Mouse (Mus musculus): ENCODE data around the gene Tnk1. TPM values are rescaled to one million over a fixed set of nuclear protein-coding genes. Genes with fewer than 3 reads are reported as not detected.
A peak's percentile ranks its signal among the peaks of the same experiment; 100 is the strongest.

Gene Tnk1
- polyA plus RNA-seq, 1 experiment, result 0.94 TPM

GRCm38 (mm10) chr11:69803786-69804651 lies 54.5 kb downstream of the Tnk1 start:
- peak overlapping the region; percentile 45 for H3K4me3 ChIP-seq (replicated peaks)
- peaks cover 88% of the 10 kb centered on the region for H3K27me3 ChIP-seq (ENCODE audit: control insufficient read depth)
- TF ChIP-seq TAL1 (IDR thresholded peaks at IDR 0.05; ENCODE audit: low read length) (no peak), GATA1 (IDR thresholded peaks at IDR 0.05; ENCODE audit: low read length) (no peak)
- H3K4me1 ChIP-seq (ENCODE audit: control insufficient read depth), result peaks cover 52% of the 10 kb centered on the region
- H3K36me3 ChIP-seq (ENCODE audit: control insufficient read depth), result no peaks in the 10 kb centered on the region
- H3K9me3 ChIP-seq (ENCODE audit: control insufficient read depth, low read length), result peaks cover 46% of the 10 kb centered on the region

- TF ChIP-seq TAL1 (IDR thresholded peaks at IDR 0.05; ENCODE audit: low read length), result no peak
- no peak for TF ChIP-seq GATA1 (IDR thresholded peaks at IDR 0.05; ENCODE audit: low read length)
- peaks cover 52% of the 10 kb centered on the region for H3K4me1 ChIP-seq (ENCODE audit: control insufficient read depth)
- peaks cover 46% of the 10 kb centered on the region for H3K9me3 ChIP-seq (ENCODE audit: control insufficient read depth, low read length)
- no peaks in the 10 kb centered on the region for H3K36me3 ChIP-seq (ENCODE audit: control insufficient read depth)
- H3K27me3 ChIP-seq (ENCODE audit: control insufficient read depth), result peaks cover 94% of the 10 kb centered on the region
- H3K4me3 ChIP-seq (replicated peaks), result peak overlapping the region; percentile 45
These were observed 55.2 kb downstream of the Tnk1 start for GRCm38 (mm10) chr11:69803328-69803727.

GRCm38 (mm10) chr11:69802648-69803105 lies 55.9 kb downstream of the Tnk1 start:
- Histone ChIP-seq H3K4me3 (replicated peaks) (peak overlapping the region; percentile 48), H3K27me3 (ENCODE audit: control insufficient read depth) (peaks cover 100% of the 10 kb centered on the region), H3K36me3 (ENCODE audit: control insufficient read depth) (no peaks in the 10 kb centered on the region), H3K9me3 (ENCODE audit: control insufficient read depth, low read length) (peaks cover 46% of the 10 kb centered on the region), H3K4me1 (ENCODE audit: control insufficient read depth) (peaks cover 52% of the 10 kb centered on the region)
- no peak for TF ChIP-seq GATA1 (IDR thresholded peaks at IDR 0.05; ENCODE audit: low read length)
- no peak for TF ChIP-seq TAL1 (IDR thresholded peaks at IDR 0.05; ENCODE audit: low read length)

GRCm38 (mm10) chr11:69801379-69801977 lies 57.1 kb downstream of the Tnk1 start, which contains the start of gene Fgf11:
TSS of gene Fgf11 (minus strand) at chr11:69801857.
- peak within 1 kb of the TSS; percentile 48 for H3K4me3 ChIP-seq (replicated peaks)
- H3K36me3 ChIP-seq (ENCODE audit: control insufficient read depth), result no peaks in the 10 kb centered on the region
- peaks cover 52% of the 10 kb centered on the region for H3K4me1 ChIP-seq (ENCODE audit: control insufficient read depth)
- peaks cover 45% of the 10 kb centered on the region for H3K9me3 ChIP-seq (ENCODE audit: control insufficient read depth, low read length)
- TF ChIP-seq TAL1 (IDR thresholded peaks at IDR 0.05; ENCODE audit: low read length) (no peak), GATA1 (IDR thresholded peaks at IDR 0.05; ENCODE audit: low read length) (no peak)
- peaks cover 100% of the 10 kb centered on the region for H3K27me3 ChIP-seq (ENCODE audit: control insufficient read depth)

Other genes starting within 250 kb of the Tnk1 start
- 0.02 TPM in 1 of 2 replicates, not detected in the other for gene Shbg, start 240.8 kb downstream of the Tnk1 start, polyA plus RNA-seq (2012)
- not detected in 2 replicates for gene Sat2, start 236.7 kb downstream of the Tnk1 start, polyA plus RNA-seq (2012)
- gene Fxr2, start 225.7 kb downstream of the Tnk1 start, polyA plus RNA-seq (2012), result 9.7 and 10.3 TPM in 2 replicates
- gene Sox15, start 203.4 kb downstream of the Tnk1 start, polyA plus RNA-seq (2012), result not detected in 2 replicates
- gene Mpdu1, start 196.1 kb downstream of the Tnk1 start, polyA plus RNA-seq (2012), result 3.9 and 4.3 TPM in 2 replicates
- 0.60 and 0.78 TPM in 2 replicates for gene Cd68, start 192.6 kb downstream of the Tnk1 start, polyA plus RNA-seq (2012)
- 27.9 and 30.9 TPM in 2 replicates for gene Eif4a1, start 186.3 kb downstream of the Tnk1 start, polyA plus RNA-seq (2012)
- 5.4 and 5.6 TPM in 2 replicates for gene Senp3, start 176.6 kb downstream of the Tnk1 start, polyA plus RNA-seq (2012)
- not detected in 2 replicates for gene Tnfsf13, start 172.9 kb downstream of the Tnk1 start, polyA plus RNA-seq (2012)
- 0.02 TPM in 1 of 2 replicates, not detected in the other for gene Tnfsf12, start 162.9 kb downstream of the Tnk1 start, polyA plus RNA-seq (2012)
- not detected in 2 replicates for gene Tnfsfm13, start 162.6 kb downstream of the Tnk1 start, polyA plus RNA-seq (2012)
- gene Polr2a, start 100.1 kb downstream of the Tnk1 start, polyA plus RNA-seq (2012), result 14.2 and 14.3 TPM in 2 replicates
- not detected in 2 replicates for gene Slc35g3, start 96.8 kb downstream of the Tnk1 start, polyA plus RNA-seq (2012)
- 0.07 and 0.33 TPM in 2 replicates for gene Zbtb4, start 92.8 kb downstream of the Tnk1 start, polyA plus RNA-seq (2012)
- gene Chrnb1, start 62.8 kb downstream of the Tnk1 start, polyA plus RNA-seq (2012), result not detected in 2 replicates
- gene Fgf11, start 56.9 kb downstream of the Tnk1 start, polyA plus RNA-seq (2012), result 0.01 TPM in 1 of 2 replicates, not detected in the other
- gene Tmem102, start 53.1 kb downstream of the Tnk1 start, polyA plus RNA-seq (2012), result 0.05 TPM in 1 of 2 replicates, not detected in the other
- not detected in 2 replicates for gene Gm39566, start 43.4 kb downstream of the Tnk1 start, polyA plus RNA-seq (2012)
- not detected in 2 replicates for gene Spem2, start 40.3 kb downstream of the Tnk1 start, polyA plus RNA-seq (2012)
- not detected in 2 replicates for gene Spem1, start 36.5 kb downstream of the Tnk1 start, polyA plus RNA-seq (2012)
- 0.13 and 0.16 TPM in 2 replicates for gene Nlgn2, start 20.9 kb downstream of the Tnk1 start, polyA plus RNA-seq (2012)
- 204 and 212 TPM in 2 replicates for gene Tmem256, start 20.2 kb downstream of the Tnk1 start, polyA plus RNA-seq (2012)
- 3.6 and 4.4 TPM in 2 replicates for gene Plscr3, start 12.4 kb downstream of the Tnk1 start, polyA plus RNA-seq (2012)
- not detected in 2 replicates for gene Tmem95, start 19.3 kb upstream of the Tnk1 start, polyA plus RNA-seq (2012)
- gene Kctd11, start 22.7 kb upstream of the Tnk1 start, polyA plus RNA-seq (2012), result 0.02 and 0.08 TPM in 2 replicates
- gene Acap1, start 36.8 kb upstream of the Tnk1 start, polyA plus RNA-seq (2012), result 0.23 and 0.37 TPM in 2 replicates
- gene 2810408A11Rik, start 42.3 kb upstream of the Tnk1 start, polyA plus RNA-seq (2012), result 0.14 and 0.18 TPM in 2 replicates
- 5.0 and 5.1 TPM in 2 replicates for gene Neurl4, start 42.3 kb upstream of the Tnk1 start, polyA plus RNA-seq (2012)
- 90.4 and 109 TPM in 2 replicates for gene Gps2, start 55.2 kb upstream of the Tnk1 start, polyA plus RNA-seq (2012)
- gene Eif5a, start 63.2 kb upstream of the Tnk1 start, polyA plus RNA-seq (2012), result 295 and 310 TPM in 2 replicates
- 0.29 and 0.38 TPM in 2 replicates for gene Ybx2, start 77.1 kb upstream of the Tnk1 start, polyA plus RNA-seq (2012)
- gene Slc2a4, start 89.5 kb upstream of the Tnk1 start, polyA plus RNA-seq (2012), result 6.0 and 7.7 TPM in 2 replicates
- not detected in 2 replicates for gene Cldn7, start 106.0 kb upstream of the Tnk1 start, polyA plus RNA-seq (2012)
- gene Ctdnep1, start 122.4 kb upstream of the Tnk1 start, polyA plus RNA-seq (2012), result 23.2 and 28.5 TPM in 2 replicates
- 1.5 and 1.9 TPM in 2 replicates for gene Elp5, start 123.8 kb upstream of the Tnk1 start, polyA plus RNA-seq (2012)
- gene Gabarap, start 132.4 kb upstream of the Tnk1 start, polyA plus RNA-seq (2012), result 50.2 and 55.8 TPM in 2 replicates
- gene Phf23, start 137.0 kb upstream of the Tnk1 start, polyA plus RNA-seq (2012), result 4.5 and 5.5 TPM in 2 replicates
- 0.48 and 0.76 TPM in 2 replicates for gene Dvl2, start 141.9 kb upstream of the Tnk1 start, polyA plus RNA-seq (2012)
- 2.9 and 3.2 TPM in 2 replicates for gene Acadvl, start 156.7 kb upstream of the Tnk1 start, polyA plus RNA-seq (2012)
- gene Dlg4, start 158.2 kb upstream of the Tnk1 start, polyA plus RNA-seq (2012), result 0.10 and 0.19 TPM in 2 replicates
- gene Asgr1, start 195.4 kb upstream of the Tnk1 start, polyA plus RNA-seq (2012), result not detected in 2 replicates
- gene Asgr2, start 233.9 kb upstream of the Tnk1 start, polyA plus RNA-seq (2012), result 0.05 TPM in 1 of 2 replicates, not detected in the other

Data from erythroblast, embryonic 14.5 days (primary cell).